Mouse (Mus musculus) MEL (cell line): ENCODE results near the gene Hmbs. TPM values are rescaled to one million over a fixed set of nuclear protein-coding genes. Genes with fewer than 3 reads are reported as not detected.

Experiments used
- DNase-seq: peaks from one replicate; pipeline ENCODE4 v3.0.0; 2011; ENCODE audit warnings: low read depth, low spot score
- H3K27ac ChIP-seq: 2 replicates; pipeline ENCODE4 v1.5.1; 2012; ENCODE audit warnings: low read depth, mild to moderate bottlenecking, control low read depth, low read length, moderate library complexity; ENCODE audit not compliant: control insufficient read depth
- H3K27me3 ChIP-seq, 2 experiments: fragments of 150-350 bp in 1 of 2; sonication (generic) in 1 of 2; 2 replicates each; pipeline ENCODE4 v1.6.1; 2012; ENCODE audit warnings: low read length in 2 of 2, mild to moderate bottlenecking in 2 of 2, improper control_type of control experiment in 1 of 2, moderate library complexity in 1 of 2; ENCODE audit not compliant: insufficient read depth in 2 of 2, control insufficient read depth in 1 of 2
- H3K36me3 ChIP-seq, 2 experiments: 2 replicates each; pipeline ENCODE4 v1.6.1; 2012 to 2014; ENCODE audit warnings: low read length in 2 of 2, improper control_type of control experiment in 1 of 2, inconsistent platforms in 1 of 2, mild to moderate bottlenecking in 1 of 2; ENCODE audit not compliant: insufficient read depth in 2 of 2, control insufficient read depth in 1 of 2
- H3K4me1 ChIP-seq, 2 experiments: fragments of 150-350 bp in 1 of 2; sonication (generic) in 1 of 2; 2 replicates each; pipeline ENCODE4 v1.6.1; 2012; ENCODE audit warnings: low read length in 2 of 2, improper control_type of control experiment in 1 of 2, mild to moderate bottlenecking in 1 of 2; ENCODE audit not compliant: insufficient read depth in 2 of 2, control insufficient read depth in 1 of 2
- H3K4me3 ChIP-seq, 2 experiments: fragments of 150-350 bp in 1 of 2; sonication (generic) in 1 of 2; 2 replicates each; pipeline ENCODE4 v1.5.1; 2012; ENCODE audit warnings: low read depth in 2 of 2, low read length in 2 of 2, mild to moderate bottlenecking in 2 of 2, moderate library complexity in 2 of 2, control low read depth in 1 of 2, improper control_type of control experiment in 1 of 2; ENCODE audit not compliant: control insufficient read depth in 1 of 2, insufficient read depth in 1 of 2
- H3K79me2 ChIP-seq: 2 replicates; pipeline ENCODE4 v1.6.1; 2012; ENCODE audit warnings: mild to moderate bottlenecking, low read length, moderate library complexity; ENCODE audit not compliant: control insufficient read depth, poor library complexity, insufficient read depth
- H3K9ac ChIP-seq: 2 replicates; pipeline ENCODE4 v1.6.1; 2012; ENCODE audit warnings: low read depth, mild to moderate bottlenecking, control low read depth, low read length, moderate library complexity; ENCODE audit not compliant: control insufficient read depth, poor library complexity, severe bottlenecking
- H3K9me3 ChIP-seq: fragments of 150-350 bp; sonication (generic); replicated peaks from 2 replicates; pipeline ENCODE4 v1.6.1; 2012; ENCODE audit warnings: mild to moderate bottlenecking, low read length, improper control_type of control experiment, moderate library complexity; ENCODE audit not compliant: insufficient read depth
- BHLHE40 ChIP-seq: IDR thresholded peaks from 2 replicates; pipeline ENCODE4 v1.6.1; 2012; ENCODE audit warnings: low read depth, mild to moderate bottlenecking, inconsistent platforms, low read length, improper control_type of control experiment, borderline replicate concordance
- CHD1 ChIP-seq: IDR thresholded peaks from 2 replicates; pipeline ENCODE4 v1.6.1; 2012; ENCODE audit warnings: low read depth, mild to moderate bottlenecking, inconsistent platforms, low read length, improper control_type of control experiment
- CHD2 ChIP-seq: IDR thresholded peaks from 2 replicates; pipeline ENCODE4 v1.6.1; 2011; ENCODE audit warnings: low read length, improper control_type of control experiment
- CTCF ChIP-seq, 3 experiments: IDR thresholded peaks in 2 of 3; conservative IDR thresholded peaks in 1 of 3; 2 replicates each; pipeline ENCODE4 v1.5.1; 2011 to 2012; ENCODE audit warnings: low read length in 3 of 3, low read depth in 2 of 3, mild to moderate bottlenecking in 2 of 3, improper control_type of control experiment in 1 of 3, inconsistent platforms in 1 of 3, mixed read lengths in 1 of 3, moderate library complexity in 1 of 3; ENCODE audit not compliant: control insufficient read depth in 1 of 3, insufficient read depth in 1 of 3, poor library complexity in 1 of 3, severe bottlenecking in 1 of 3
- E2F4 ChIP-seq: IDR thresholded peaks from 2 replicates; pipeline ENCODE4 v1.6.1; 2011; ENCODE audit warnings: low read depth, low read length, improper control_type of control experiment, borderline replicate concordance
- ELF1 ChIP-seq: IDR thresholded peaks from 2 replicates; pipeline ENCODE4 v1.6.1; 2014; ENCODE audit warnings: low read depth, mild to moderate bottlenecking, inconsistent platforms, low read length, improper control_type of control experiment, moderate library complexity
- EP300 ChIP-seq, 2 experiments: IDR thresholded peaks; 2 replicates each; pipeline ENCODE4 v1.6.1; 2011; ENCODE audit warnings: improper control_type of control experiment in 2 of 2, low read length in 2 of 2, low read depth in 1 of 2, mild to moderate bottlenecking in 1 of 2
- ETS1 ChIP-seq: IDR thresholded peaks from 2 replicates; pipeline ENCODE4 v1.6.1; 2012; ENCODE audit warnings: low read depth, mild to moderate bottlenecking, inconsistent platforms, low read length, improper control_type of control experiment, moderate library complexity
- GABPA ChIP-seq: IDR thresholded peaks from 2 replicates; pipeline ENCODE4 v1.6.1; 2012; ENCODE audit warnings: low read depth, mild to moderate bottlenecking, inconsistent platforms, low read length, improper control_type of control experiment, moderate library complexity
- GATA1 ChIP-seq: IDR thresholded peaks from 2 replicates; pipeline ENCODE4 v1.6.1; 2011; ENCODE audit warnings: low read depth, low read length, improper control_type of control experiment
- HCFC1 ChIP-seq: IDR thresholded peaks from 2 replicates; pipeline ENCODE4 v1.6.1; 2012; ENCODE audit warnings: low read depth, mild to moderate bottlenecking, inconsistent platforms, low read length, improper control_type of control experiment, moderate library complexity
- JUND ChIP-seq: IDR thresholded peaks from 2 replicates; pipeline ENCODE4 v1.6.1; 2011; ENCODE audit warnings: low read depth, mild to moderate bottlenecking, improper control_type of control experiment, low read length
- KAT2A ChIP-seq: conservative IDR thresholded peaks from 2 replicates; pipeline ENCODE4 v1.6.1; 2012; ENCODE audit warnings: low read depth, low read length, improper control_type of control experiment, inconsistent platforms
- MAX ChIP-seq: IDR thresholded peaks from 2 replicates; pipeline ENCODE4 v1.6.1; 2011; ENCODE audit warnings: low read length, improper control_type of control experiment
- MAZ ChIP-seq: IDR thresholded peaks from 2 replicates; pipeline ENCODE4 v1.6.1; 2012; ENCODE audit warnings: low read depth, mild to moderate bottlenecking, inconsistent platforms, low read length, improper control_type of control experiment
- MEF2A ChIP-seq: IDR thresholded peaks from 2 replicates; pipeline ENCODE4 v1.6.1; 2014; ENCODE audit warnings: low read depth, mild to moderate bottlenecking, inconsistent platforms, low read length, improper control_type of control experiment; ENCODE audit not compliant: poor library complexity, insufficient replicate concordance, severe bottlenecking; ENCODE audit errors: extremely low read depth
- MYB ChIP-seq: IDR thresholded peaks from 2 replicates; pipeline ENCODE4 v1.6.1; 2011; ENCODE audit warnings: mild to moderate bottlenecking, low read depth, low read length, improper control_type of control experiment
- NELFE ChIP-seq: IDR thresholded peaks from 2 replicates; pipeline ENCODE4 v1.6.1; 2011; ENCODE audit warnings: low read depth, low read length, improper control_type of control experiment
- POLR2A ChIP-seq, 2 experiments: IDR thresholded peaks; 2 replicates each; pipeline ENCODE4 v1.6.1; 2011 to 2012; ENCODE audit warnings: low read length in 2 of 2, mild to moderate bottlenecking in 2 of 2, control low read depth in 1 of 2, improper control_type of control experiment in 1 of 2, low read depth in 1 of 2, moderate library complexity in 1 of 2; ENCODE audit not compliant: control insufficient read depth in 1 of 2, insufficient read depth in 1 of 2, poor library complexity in 1 of 2
- POLR2AphosphoS2 ChIP-seq: IDR thresholded peaks from 2 replicates; pipeline ENCODE4 v1.6.1; 2011; ENCODE audit warnings: low read length, improper control_type of control experiment
- POLR2AphosphoS5 ChIP-seq: IDR thresholded peaks from 2 replicates; pipeline ENCODE4 v1.6.1; 2012; ENCODE audit warnings: low read depth, borderline replicate concordance, mild to moderate bottlenecking, inconsistent platforms, low read length, moderate library complexity, mixed read lengths
- RAD21 ChIP-seq: IDR thresholded peaks from 2 replicates; pipeline ENCODE4 v1.6.1; 2011; ENCODE audit warnings: mild to moderate bottlenecking, low read depth, low read length, improper control_type of control experiment
- SIN3A ChIP-seq: IDR thresholded peaks from 2 replicates; pipeline ENCODE4 v1.6.1; 2012; ENCODE audit warnings: low read length, improper control_type of control experiment, inconsistent platforms
- SMC3 ChIP-seq: IDR thresholded peaks from 2 replicates; pipeline ENCODE4 v1.6.1; 2011; ENCODE audit warnings: low read depth, low read length, improper control_type of control experiment
- TAL1 ChIP-seq: IDR thresholded peaks from 2 replicates; pipeline ENCODE4 v1.6.1; 2012; ENCODE audit warnings: mild to moderate bottlenecking, inconsistent platforms, low read length, moderate library complexity, mixed read lengths
- TBP ChIP-seq: IDR thresholded peaks from 2 replicates; pipeline ENCODE4 v1.8.0; 2011; ENCODE audit warnings: low read depth, low read length, improper control_type of control experiment
- TCF12 ChIP-seq: IDR thresholded peaks from 2 replicates; pipeline ENCODE4 v1.6.1; 2014; ENCODE audit warnings: low read depth, mild to moderate bottlenecking, inconsistent platforms, low read length, improper control_type of control experiment, moderate library complexity
- UBTF ChIP-seq: IDR thresholded peaks from 2 replicates; pipeline ENCODE4 v1.6.1; 2012; ENCODE audit warnings: low read depth, mild to moderate bottlenecking, inconsistent platforms, low read length, improper control_type of control experiment, moderate library complexity, borderline replicate concordance; ENCODE audit not compliant: insufficient read depth
- USF1 ChIP-seq: IDR thresholded peaks from 2 replicates; pipeline ENCODE4 v1.6.1; 2014; ENCODE audit warnings: low read depth, mild to moderate bottlenecking, inconsistent platforms, low read length, improper control_type of control experiment, moderate library complexity
- USF2 ChIP-seq, 2 experiments: IDR thresholded peaks; 2 replicates each; pipeline ENCODE4 v1.6.1; 2011 to 2012; ENCODE audit warnings: improper control_type of control experiment in 2 of 2, low read length in 2 of 2, borderline replicate concordance in 1 of 2, inconsistent platforms in 1 of 2, low read depth in 1 of 2, mild to moderate bottlenecking in 1 of 2; ENCODE audit not compliant: insufficient read depth in 1 of 2
- ZKSCAN1 ChIP-seq: IDR thresholded peaks from 2 replicates; pipeline ENCODE4 v1.6.1; 2012; ENCODE audit warnings: low read depth, mild to moderate bottlenecking, inconsistent platforms, low read length, improper control_type of control experiment, moderate library complexity
- ZMIZ1 ChIP-seq: IDR thresholded peaks from 2 replicates; pipeline ENCODE4 v1.6.1; 2012; ENCODE audit warnings: low read depth, mild to moderate bottlenecking, inconsistent platforms, low read length, improper control_type of control experiment, moderate library complexity
- polyA plus RNA-seq, 2 experiments: library from polyadenylated mRNA; stranded (reverse) in 1 of 2; unstranded in 1 of 2; fragments of >175 nt in 1 of 2; fragments of >200 nt in 1 of 2; gene quantifications; 2 replicates each; pipeline versions ENCODE4 v1.2.1 to v1.2.4; 2012; ENCODE audit warnings: low replicate concordance in 2 of 2, low read depth in 1 of 2; ENCODE audit not compliant: insufficient read length in 2 of 2, insufficient read depth in 1 of 2, missing spikeins in 1 of 2
- total RNA-seq: library from RNA; depleted of rRNA; stranded (reverse); fragments of 300-350 nt; gene quantifications from 2 replicates; pipeline ENCODE4 v1.2.3, GENCODE M21; 2012

Gene Hmbs
- total and polyA plus RNA-seq, 3 experiments = 138 to 145 TPM; not detected in 1

DNA sequence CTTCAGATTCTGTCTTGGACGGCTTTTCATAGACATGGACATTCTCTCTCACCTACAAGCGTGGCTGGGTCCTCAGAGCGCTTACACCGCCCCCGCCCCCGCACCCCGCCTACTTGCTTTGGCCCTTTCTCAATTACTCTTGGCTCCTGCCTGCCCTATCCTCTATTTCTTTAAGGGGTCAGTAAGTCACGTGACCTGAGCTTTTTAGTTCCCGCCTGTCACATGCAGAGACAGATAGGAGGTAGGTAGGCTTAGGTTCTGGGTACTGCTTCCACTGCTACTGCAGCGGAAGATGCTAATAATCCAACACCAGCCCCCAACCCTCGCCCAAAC is 55.1 kb downstream of the Hmbs start:
- H3K9ac ChIP-seq = peak overlapping the region; percentile 50

DNA sequence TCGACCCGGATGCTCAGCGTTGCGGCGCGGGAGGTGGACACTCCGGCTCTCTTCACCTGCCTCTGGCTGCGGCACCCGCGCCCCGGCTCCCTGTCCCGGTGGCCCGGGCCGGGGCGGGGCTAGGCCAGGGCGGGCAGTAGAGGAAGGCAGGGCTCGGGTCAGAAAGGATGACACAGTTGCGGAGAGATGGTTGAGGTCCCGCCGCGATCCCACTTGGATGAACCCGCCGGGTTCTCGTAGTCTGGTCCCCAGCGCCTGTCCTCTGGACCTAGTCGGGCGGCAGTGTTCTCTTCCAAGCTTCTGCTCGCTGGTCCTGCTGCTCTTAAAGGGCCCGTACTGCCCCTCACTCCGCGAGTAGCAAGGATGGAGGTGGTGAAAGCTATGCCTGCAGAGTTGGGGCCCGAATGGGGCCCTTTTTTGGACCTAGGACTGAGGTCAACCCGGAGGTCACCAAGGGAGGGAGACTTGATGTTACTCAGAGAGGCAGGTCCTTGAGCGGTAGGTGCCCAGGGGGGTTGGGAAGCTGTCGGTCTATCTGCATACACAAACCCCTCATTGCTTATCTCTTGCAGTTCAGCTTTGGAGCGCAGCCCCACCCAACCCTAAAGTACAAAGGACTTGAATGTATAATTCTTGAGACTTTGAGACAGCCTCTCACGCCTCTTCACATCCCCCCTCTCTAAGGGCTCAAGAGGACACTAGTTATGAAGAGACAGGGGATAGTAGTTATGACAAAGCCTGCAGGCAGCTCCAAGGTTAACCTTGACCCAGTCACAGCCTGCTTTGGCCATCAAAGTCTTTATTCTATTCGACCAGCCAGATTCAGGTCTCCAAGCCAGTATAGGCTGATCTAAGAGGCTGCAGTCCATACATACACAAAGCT is 55.7 kb downstream of the Hmbs start, which contains the start of gene Abcg4:
Gene Abcg4, minus strand, starts transcription at position 540 of the 883 bp plus-strand sequence.
- Histone ChIP-seq H3K36me3 (peaks cover 4 to 11% of the 10 kb centered on the region in 2 experiments), H3K9me3 (no peaks in the 10 kb centered on the region), H3K79me2 (peaks cover 8% of the 10 kb centered on the region; the same call in 1 of the 2 replicates), H3K4me1 (peaks cover 8 to 22% of the 10 kb centered on the region in 2 experiments), H3K27me3 (no peaks in the 10 kb centered on the region), H3K27ac (peak within 1 kb of the TSS; percentile 95), H3K9ac (peak within 1 kb of the TSS; percentile 64), H3K4me3 (peak within 1 kb of the TSS; percentile 70)
- peak; percentile 92 for DNase-seq
- TF ChIP-seq UBTF (no peak), JUND (no peak), TAL1 (peak; percentile 90), POLR2A (IDR thresholded peaks at IDR 0.05; ENCODE audit: control insufficient read depth in 1 of 2, insufficient read depth in 1 of 2, low read depth in 1 of 2, low read length in 2 of 2, poor library complexity in 1 of 2) (peak; percentile 51 to 59; a peak in 2 of 4 replicates), CHD1 (no peak), CTCF (IDR thresholded peaks at IDR 0.05 in 2 of 3, conservative IDR thresholded peaks at IDR 0.05 in 1 of 3; ENCODE audit: control insufficient read depth in 1 of 3, insufficient read depth in 1 of 3, low read depth in 2 of 3, low read length in 3 of 3, poor library complexity in 1 of 3, severe bottlenecking in 1 of 3) (no peak), RAD21 (no peak), SMC3 (no peak), ZKSCAN1 (no peak), ELF1 (no peak), POLR2AphosphoS5 (no peak), HCFC1 (0 out of 2 replicates have a peak, but pooled peaks have one; percentile 6), ETS1 (peak; percentile 77), E2F4 (no peak), GABPA (no peak), KAT2A (no peak; the same call in 1 of the 2 replicates), SIN3A (peak; percentile 71; the same call in 1 of the 2 replicates), MYB (no peak), USF2 (IDR thresholded peaks at IDR 0.05; ENCODE audit: borderline replicate concordance in 1 of 2, insufficient read depth in 1 of 2, low read depth in 1 of 2, low read length in 2 of 2) (no peak), TCF12 (peak; percentile 93)

More for the DNA sequence above, 55.1 kb downstream of the Hmbs start:
- H3K4me3 ChIP-seq = peak overlapping the region; percentile 47 to 70; a peak in 3 of 4 replicates
- peaks cover 8 to 22% of the 10 kb centered on the region in 2 experiments for H3K4me1 ChIP-seq
- peaks cover 4 to 11% of the 10 kb centered on the region in 2 experiments for H3K36me3 ChIP-seq
- no peaks in the 10 kb centered on the region for H3K9me3 ChIP-seq
- DNase-seq = peak; percentile 74
- no peaks in the 10 kb centered on the region for H3K27me3 ChIP-seq
- TF ChIP-seq EP300 (IDR thresholded peaks at IDR 0.05; ENCODE audit: low read depth in 1 of 2, low read length in 2 of 2) (no peak), SMC3 (no peak), CHD1 (no peak), E2F4 (0 out of 2 replicates have a peak, but pooled peaks have one; percentile 33), MEF2A (no peak), TBP (0 out of 2 replicates have a peak, but pooled peaks have one; percentile 3), GATA1 (no peak), USF2 (IDR thresholded peaks at IDR 0.05; ENCODE audit: borderline replicate concordance in 1 of 2, insufficient read depth in 1 of 2, low read depth in 1 of 2, low read length in 2 of 2) (peak; percentile 84 to 86), MAZ (0 out of 2 replicates have a peak, but pooled peaks have one; percentile 23), HCFC1 (0 out of 2 replicates have a peak, but pooled peaks have one; percentile 29), ZMIZ1 (0 out of 2 replicates have a peak, but pooled peaks have one; percentile 41), USF1 (peak; percentile 96), MAX (peak; percentile 87), NELFE (no peak), ZKSCAN1 (no peak), CHD2 (no peak), POLR2AphosphoS2 (peak; percentile 67), POLR2A (IDR thresholded peaks at IDR 0.05; ENCODE audit: control insufficient read depth in 1 of 2, insufficient read depth in 1 of 2, low read depth in 1 of 2, low read length in 2 of 2, poor library complexity in 1 of 2) (no peak), ETS1 (0 out of 2 replicates have a peak, but pooled peaks have one; percentile 21), BHLHE40 (peak; percentile 88), KAT2A (no peak)
- TF ChIP-seq, all 39 proteins: peak for 11
- Histone ChIP-seq H3K79me2 (peaks cover 8% of the 10 kb centered on the region; the same call in 1 of the 2 replicates), H3K27ac (peak overlapping the region; percentile 95)
